In the genomic region with DNA sequence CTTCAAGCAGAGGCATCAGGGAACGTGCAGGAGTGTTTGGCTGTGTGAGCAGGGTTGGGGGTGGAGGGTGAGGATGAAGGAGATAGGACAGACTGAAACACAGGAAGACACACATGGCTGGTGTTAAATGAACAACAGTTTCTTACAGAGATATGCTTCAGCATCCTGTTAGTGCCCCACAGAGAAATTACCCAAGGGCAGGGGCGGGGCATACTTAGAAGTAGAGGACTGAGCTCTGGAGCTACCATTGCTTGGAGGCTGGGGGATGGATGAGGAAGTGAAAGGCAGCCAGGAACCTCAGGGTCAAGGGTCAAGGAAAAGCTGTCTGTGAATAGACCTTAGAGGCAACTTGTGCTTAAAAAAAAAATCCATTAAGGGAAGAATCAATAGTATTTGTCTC, we compare ENCODE assay signal across 10 mouse cellular contexts. TPM values are rescaled to one million over a fixed set of nuclear protein-coding genes. Genes with fewer than 3 reads are reported as not detected.
A peak's percentile ranks its signal among the peaks of the same experiment; 100 is the strongest.
DNase-seq lines count a peak whose midpoint lies in the region; ATAC-seq and TF ChIP-seq lines count a peak whose summit lies in the region.
"Had no signal": no experiment of that assay in that cellular context is flagged by ENCODE, and none has a peak within 500 bp of the region (broad histone marks: within the 10 kb centered on the region; RNA-seq: fewer than 3 reads in every experiment).

No protein-coding gene starts in this region.

- H3K4me2 ChIP-seq in heart, embryonic 14.5 days (ENCODE audit: low read length): no peak overlapping the region
- no peak overlapping the region for H3K4me2 ChIP-seq in CH12.LX (ENCODE audit: insufficient read depth, low read depth, poor library complexity, severe bottlenecking)
- H3K4me2 ChIP-seq: liver, embryonic 15.5 days had no signal

- no peak for TF ChIP-seq RAD21 in CH12.LX (IDR thresholded peaks at IDR 0.05; ENCODE audit: low read depth, low read length)

- H3K27me3 ChIP-seq in heart, embryonic 14.5 days (ENCODE audit: control insufficient read depth, insufficient read depth, low read length): no peaks in the 10 kb centered on the region
- no peaks in the 10 kb centered on the region for H3K27me3 ChIP-seq in CH12.LX (replicated peaks)
- no peaks in the 10 kb centered on the region for H3K27me3 ChIP-seq in megakaryocyte, embryonic 14.5 days (replicated peaks)
- H3K27me3 ChIP-seq: liver, embryonic 15.5 days had no signal

- no peak for TF ChIP-seq POLR2A in CH12.LX (IDR thresholded peaks at IDR 0.05; ENCODE audit: low read depth, low read length)

- peak; percentile 45 for TF ChIP-seq EP300 in CH12.LX (IDR thresholded peaks at IDR 0.05; ENCODE audit: low read length)

- DNase-seq in heart, postnatal 10 days: no peak
- DNase-seq in CH12.LX (ENCODE audit: extremely low read depth): peak; percentile 54
- DNase-seq in right cerebral cortex, postnatal 36 days (ENCODE audit: low spot score in 2 of 2): no peak
- DNase-seq in ovary, adult 18-20 months (ENCODE audit: low spot score): no peak
- no peak for DNase-seq in testis, postnatal 10 days (ENCODE audit: low spot score)
- DNase-seq: kidney, adult 2 months had no signal

- no peaks in the 10 kb centered on the region for H3K79me2 ChIP-seq in CH12.LX (replicated peaks; ENCODE audit: control insufficient read depth, extremely low read depth, insufficient read depth, poor library complexity, severe bottlenecking)

- peak overlapping the region; percentile 19 to 24; a peak in 1 of 4 replicates for H3K27ac ChIP-seq in heart, embryonic 14.5 days (replicated peaks in 1 of 2; ENCODE audit: control insufficient read depth in 1 of 2, insufficient read depth in 1 of 2, low read depth in 2 of 2, low read length in 2 of 2)
- peak overlapping the region; percentile 6; the same call in 1 of the 2 replicates for H3K27ac ChIP-seq in CH12.LX (ENCODE audit: insufficient read depth, low read depth)

- intact Hi-C loops in heart, postnatal 10 days (cut with DNase I): no loop called here

- dilution Hi-C loops in CH12.LX (cut with MboI; ENCODE audit: extremely low pct_ligation_motif_present, extremely low pct_unique_long_range_greater_than_20kb, low sequenced_read_pairs): no loop called here

- H3K4me3 ChIP-seq in heart, embryonic 14.5 days (ENCODE audit: control insufficient read depth in 1 of 2, insufficient read depth in 1 of 2, low read depth in 1 of 2, low read length in 2 of 2): no peak overlapping the region
- no peak overlapping the region for H3K4me3 ChIP-seq in CH12.LX (replicated peaks in 1 of 3; ENCODE audit: low read depth in 2 of 3, low read length in 2 of 3, poor library complexity in 1 of 3)
- peak overlapping the region; percentile 64 for H3K4me3 ChIP-seq in megakaryocyte, embryonic 14.5 days (replicated peaks)
- H3K4me3 ChIP-seq: liver, embryonic 15.5 days had no signal

- H3K4me1 ChIP-seq in heart, embryonic 14.5 days (ENCODE audit: control insufficient read depth in 2 of 2, insufficient read depth in 2 of 2, low read length in 2 of 2): peaks cover 40 to 52% of the 10 kb centered on the region in 2 experiments
- H3K4me1 ChIP-seq in CH12.LX (ENCODE audit: control insufficient read depth in 1 of 2, insufficient read depth in 2 of 2): peaks cover 14 to 35% of the 10 kb centered on the region in 2 experiments
- peaks cover 23% of the 10 kb centered on the region for H3K4me1 ChIP-seq in megakaryocyte, embryonic 14.5 days

- ATAC-seq in heart, embryonic 14.5 days (ENCODE audit: insufficient number of reproducible peaks, insufficient read depth, low FRiP score, low read depth): no peak
- ATAC-seq in granulocyte monocyte progenitor cell, adult 5-6 weeks (replicated peaks; ENCODE audit: poor library complexity, severe bottlenecking): peak; percentile 96

- 49% methylated on average over 2 of the region's 2 CpGs for WGBS in heart, embryonic 14.5 days

- in situ Hi-C loops in CH12.LX (cut with MboI; ENCODE audit: low pct_ligation_motif_present, low pct_unique_long_range_greater_than_20kb, low sequenced_read_pairs): no loop called here

- H3K36me3 ChIP-seq in heart, embryonic 14.5 days (ENCODE audit: control insufficient read depth, insufficient read depth, low read length): peaks cover 80% of the 10 kb centered on the region
- peaks cover 57 to 88% of the 10 kb centered on the region in 2 experiments for H3K36me3 ChIP-seq in CH12.LX (replicated peaks in 1 of 2; ENCODE audit: control insufficient read depth in 1 of 2, insufficient read depth in 1 of 2, low read length in 1 of 2)
- H3K36me3 ChIP-seq in megakaryocyte, embryonic 14.5 days (replicated peaks; ENCODE audit: low read length): peaks cover 96% of the 10 kb centered on the region

- no peak overlapping the region for H3K9ac ChIP-seq in heart, embryonic 14.5 days (ENCODE audit: low read length)
- no peak overlapping the region for H3K9ac ChIP-seq in CH12.LX (ENCODE audit: insufficient read depth, low read depth)
- H3K9ac ChIP-seq: liver, embryonic 15.5 days had no signal

- no peak for TF ChIP-seq CTCF in CH12.LX (conservative IDR thresholded peaks at IDR 0.05 in 1 of 2, IDR thresholded peaks at IDR 0.05 in 1 of 2; ENCODE audit: low read depth in 2 of 2, low read length in 2 of 2)

- H3K9me3 ChIP-seq in heart, embryonic 14.5 days (ENCODE audit: control insufficient read depth, low read length): no peaks in the 10 kb centered on the region
- no peaks in the 10 kb centered on the region for H3K9me3 ChIP-seq in CH12.LX (replicated peaks; ENCODE audit: low read length)
- no peaks in the 10 kb centered on the region for H3K9me3 ChIP-seq in megakaryocyte, embryonic 14.5 days
- H3K9me3 ChIP-seq: liver, embryonic 15.5 days had no signal

TF ChIP-seq in CH12.LX, 34 proteins besides CTCF, POLR2A, EP300 and RAD21:
- TF ChIP-seq ELF1 (IDR thresholded peaks at IDR 0.05; ENCODE audit: low read depth, low read length) (peak; percentile 47; the same call in 1 of the 2 replicates), MXI1 (IDR thresholded peaks at IDR 0.05; ENCODE audit: low read depth, low read length) (0 out of 2 replicates have a peak, but pooled peaks have one; percentile 22), IRF4 (IDR thresholded peaks at IDR 0.05; ENCODE audit: low read depth, low read length) (peak; percentile 73), PAX5 (IDR thresholded peaks at IDR 0.05; ENCODE audit: low read length) (no peak), USF2 (conservative IDR thresholded peaks at IDR 0.05; ENCODE audit: low read depth, low read length) (no peak), ZNF384 (IDR thresholded peaks at IDR 0.05; ENCODE audit: low read depth, low read length) (peak; percentile 55), JUND (conservative IDR thresholded peaks at IDR 0.05; ENCODE audit: low read depth, low read length) (no peak)

RNA-seq across cellular contexts. Expression of gene Kif1b, which starts 33.2 kb away (rescaled TPM):
- 47.1 and 51.9 TPM in 2 replicates for polyA plus RNA-seq in heart, embryonic 14.5 days (2014; fragmentation: Nextera tagmentation; extraction: Ambion mirVana)
- 100 to 1,000 TPM; 146 to 164 TPM for total RNA-seq in heart, postnatal 10 days (2021)
- 25.0 and 27.6 TPM in 2 replicates for total RNA-seq in CH12.LX (2012; rRNA removed)
- total RNA-seq in CH12.LX (2014; rRNA removed): 10.0 and 11.2 TPM in 2 replicates
- 15.0 and 17.0 TPM in 2 replicates for polyA plus RNA-seq in CH12.LX (2012; ENCODE audit: insufficient read length, low read depth)
- 15.2 and 24.2 TPM in 2 replicates for total RNA-seq in granulocyte monocyte progenitor cell, adult 5-6 weeks (2014; fragmentation: Nextera tagmentation)
- total RNA-seq in granulocyte monocyte progenitor cell, adult 5-6 weeks (2017): 25.5 and 26.3 TPM in 2 replicates
- polyA plus RNA-seq in megakaryocyte, embryonic 14.5 days (2012; ENCODE audit: insufficient read depth, low replicate concordance): 0.87 TPM in 1 of 2 replicates, not detected in the other

Comparison
In these comparisons a context has a peak if more than half of its experiments do, and no peak if none do; other contexts are left out.
1. RNA of gene Kif1b, which starts 33.2 kb away (total RNA-seq): 146 to 164 TPM in heart, postnatal 10 days; 10.0 to 27.6 TPM in CH12.LX and 15.2 to 26.3 TPM in granulocyte monocyte progenitor cell, adult 5-6 weeks; every median in the first group is over 4 times any median in the second.